Mouse (Mus musculus) cerebellum, postnatal 10 days (tissue): ENCODE data around the gene Prss45.
A peak's percentile ranks its signal among the peaks of the same experiment; 100 is the strongest.

Source experiments
- DNase-seq, 2 experiments: peaks; one replicate each; pipeline ENCODE4 v3.0.0; 2021; ENCODE audit warnings: mixed read lengths in 2 of 2

Gene Prss45

DNA sequence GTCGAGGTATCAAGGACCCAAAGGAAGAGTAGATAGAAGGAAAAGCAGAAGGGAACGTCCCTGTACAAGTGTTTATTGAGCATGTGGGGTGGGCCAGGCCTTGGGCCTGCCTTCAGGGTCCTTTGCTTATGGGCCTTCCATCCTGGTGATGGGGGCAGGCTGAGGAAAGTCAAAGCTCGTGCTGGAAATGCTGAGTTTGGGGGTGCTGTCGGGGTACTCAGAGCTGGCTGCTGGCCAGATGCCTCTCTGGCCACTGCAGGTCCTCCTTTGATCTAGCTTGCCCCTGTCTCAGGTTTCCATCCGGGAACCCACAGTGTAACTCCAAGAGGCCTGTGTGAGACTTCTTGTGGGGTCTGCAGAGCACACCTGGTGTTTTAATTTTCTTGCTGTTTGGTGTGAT is 24.1 kb downstream of the Prss45 start:
- DNase-seq: peak in 1 of 2 experiments; percentile 1

DNA sequence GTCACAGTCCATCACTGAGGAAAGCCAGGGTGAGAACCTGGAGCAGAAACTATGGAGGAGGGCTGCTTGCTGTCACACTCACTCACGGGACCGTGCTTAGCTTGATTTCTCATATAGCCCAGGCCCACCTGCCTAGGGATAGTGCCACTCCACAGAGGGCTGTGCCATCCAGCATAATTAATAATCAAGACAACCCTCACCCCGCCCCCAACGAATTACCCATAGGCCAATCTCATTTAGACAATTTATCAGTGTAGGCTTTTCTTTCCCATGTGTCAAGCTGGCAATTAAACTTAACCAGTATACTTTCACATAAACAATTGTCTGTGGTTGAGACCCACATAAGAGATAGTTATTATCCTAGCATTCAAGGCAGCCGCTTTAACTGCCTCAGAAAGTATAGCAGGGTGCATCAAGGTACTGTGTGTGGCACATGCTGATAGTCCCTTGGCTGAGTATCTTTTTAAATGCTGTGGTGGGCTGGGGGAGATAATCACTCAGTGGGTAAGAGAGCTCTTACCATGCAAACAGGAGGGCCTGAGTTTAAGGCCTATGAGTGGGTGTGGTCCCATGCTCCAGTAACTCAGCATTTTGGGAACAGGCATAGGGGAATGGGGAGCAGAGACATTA is 24.7 kb downstream of the Prss45 start:
- peak in 1 of 2 experiments; percentile 1 for DNase-seq

DNA sequence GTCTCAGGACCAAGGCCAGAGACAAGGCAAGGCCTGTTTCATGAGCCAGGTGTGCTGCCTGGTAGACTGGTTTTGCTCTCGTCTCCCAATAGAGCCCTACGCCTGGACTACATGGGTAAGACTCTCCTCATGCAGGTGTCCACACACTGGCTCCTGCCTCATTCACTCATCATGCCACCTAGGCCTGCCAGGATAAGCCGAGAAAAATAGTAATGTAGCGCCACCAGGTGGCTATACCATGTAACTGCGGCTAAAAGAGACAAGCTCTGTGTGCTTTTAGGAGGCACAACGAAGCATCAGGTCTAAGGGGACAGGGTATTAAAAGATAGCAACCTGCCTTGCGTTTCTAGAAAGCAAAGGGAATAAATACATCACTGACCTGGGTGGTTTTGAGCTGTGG is 36.6 kb downstream of the Prss45 start:
- peak; percentile 74 to 80 for DNase-seq

DNA sequence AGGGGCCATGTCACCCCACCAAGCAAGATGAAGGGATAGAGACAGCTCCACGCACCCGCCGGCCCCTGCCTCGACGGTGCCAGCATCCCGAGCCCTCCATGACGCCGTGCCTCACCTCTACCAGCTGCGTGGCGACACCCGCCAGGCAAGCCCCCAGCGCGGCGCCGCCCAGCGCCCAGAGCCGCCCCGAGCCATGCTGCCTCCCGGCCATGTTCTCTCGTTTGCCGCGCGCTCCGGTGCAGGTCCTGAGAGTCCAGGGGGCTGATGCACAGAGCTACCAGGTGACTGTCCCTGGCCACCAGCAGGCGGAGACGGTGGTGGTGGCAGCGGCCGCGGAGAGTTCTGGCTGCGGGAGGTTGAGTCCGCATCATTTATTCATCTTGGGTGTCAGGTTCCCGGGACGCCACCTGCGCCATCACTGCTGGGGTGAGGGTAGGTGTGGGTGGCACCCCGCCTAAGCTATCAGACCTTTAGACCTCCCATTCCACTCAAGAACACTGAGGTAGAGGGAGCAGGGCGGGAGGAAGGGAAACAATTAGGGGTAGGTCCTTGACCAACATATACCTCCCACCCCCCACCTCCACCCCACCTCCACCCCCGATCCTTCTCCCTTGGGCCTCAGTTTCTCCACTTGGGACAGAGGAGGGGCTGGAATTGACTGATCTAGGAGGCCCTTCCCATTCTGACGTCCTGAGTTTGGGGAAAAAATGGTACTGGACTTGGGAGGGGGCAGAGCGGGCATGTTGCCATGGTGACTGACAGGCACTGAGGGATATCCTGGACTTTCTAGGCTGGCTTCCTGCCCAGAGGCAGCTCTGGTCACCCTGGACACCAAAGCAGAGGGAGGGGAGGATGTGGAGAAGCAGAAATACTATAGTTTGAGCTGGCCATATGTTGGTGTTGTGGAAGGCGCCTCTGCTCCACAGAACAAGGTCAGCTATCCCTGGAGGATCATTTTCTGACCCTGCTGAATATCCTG is 39.6 kb downstream of the Prss45 start:
- peak; percentile 77 to 80 for DNase-seq

DNA sequence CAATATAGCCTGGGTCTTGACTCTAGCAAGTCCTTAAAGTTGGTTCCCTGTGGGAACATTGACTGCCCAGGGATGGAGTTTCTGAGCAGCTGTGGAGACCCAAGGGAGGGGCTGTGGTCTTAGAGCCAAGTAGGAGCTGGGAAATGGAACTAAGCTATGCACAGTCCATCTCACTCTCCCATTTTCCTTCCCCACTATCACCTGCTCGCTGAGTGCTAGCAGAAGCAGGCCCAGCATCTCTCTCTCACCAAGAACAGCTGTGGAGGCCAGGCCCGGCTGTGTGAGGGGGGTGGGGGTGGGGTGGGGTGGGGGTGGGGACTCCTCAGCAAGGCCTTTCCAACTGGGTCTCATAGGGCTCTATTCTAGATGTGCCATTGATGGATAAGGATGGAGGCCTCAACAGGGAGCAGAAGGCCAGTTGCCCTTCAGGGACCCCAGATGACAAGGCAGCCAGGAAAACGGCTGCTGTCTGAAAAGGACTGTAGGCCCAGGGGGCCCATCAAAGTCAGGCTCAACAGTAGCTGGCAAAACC is 40.3 kb downstream of the Prss45 start:
- DNase-seq: no peak

DNA sequence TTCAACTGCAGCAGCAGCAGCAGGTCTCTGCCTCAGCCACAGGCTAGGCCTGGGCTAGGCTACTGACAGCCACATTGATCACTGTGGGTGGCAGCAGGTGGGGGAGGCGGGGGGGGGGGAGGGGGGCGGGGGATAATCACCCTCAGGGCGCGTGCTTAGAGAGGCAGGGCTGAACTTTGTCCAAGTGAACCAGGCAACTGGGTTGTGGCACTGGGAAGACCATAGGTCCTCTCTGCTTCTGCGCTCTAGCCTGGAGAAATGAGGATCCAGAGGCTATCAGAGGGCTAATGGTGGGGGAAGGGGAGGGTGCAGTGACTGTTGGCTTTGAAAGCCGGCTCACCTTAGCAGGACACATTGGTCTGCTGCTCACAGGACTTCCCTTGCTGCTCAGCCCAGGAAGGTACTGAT is 40.9 kb downstream of the Prss45 start:
- no peak for DNase-seq

DNA sequence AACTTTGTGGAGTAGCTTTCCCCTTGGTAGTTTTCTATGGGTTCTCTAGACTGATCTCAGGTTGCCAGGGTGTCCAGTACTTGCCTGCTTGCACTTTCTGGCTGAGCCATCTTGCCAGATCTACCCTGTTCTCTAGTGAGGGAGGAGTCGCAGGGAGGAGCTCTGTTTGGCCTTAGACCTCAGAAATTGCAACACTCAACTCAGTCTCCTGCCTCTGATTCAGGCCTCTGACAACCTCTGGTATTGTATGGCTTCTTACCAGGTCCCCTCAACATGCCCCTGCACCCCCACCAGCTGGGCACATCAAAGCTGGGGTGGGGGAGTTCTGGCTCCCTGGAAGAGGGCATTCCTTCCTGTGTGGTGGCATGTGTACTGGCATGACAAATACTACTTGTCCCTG is 43.0 kb downstream of the Prss45 start:
- DNase-seq: no peak

DNA sequence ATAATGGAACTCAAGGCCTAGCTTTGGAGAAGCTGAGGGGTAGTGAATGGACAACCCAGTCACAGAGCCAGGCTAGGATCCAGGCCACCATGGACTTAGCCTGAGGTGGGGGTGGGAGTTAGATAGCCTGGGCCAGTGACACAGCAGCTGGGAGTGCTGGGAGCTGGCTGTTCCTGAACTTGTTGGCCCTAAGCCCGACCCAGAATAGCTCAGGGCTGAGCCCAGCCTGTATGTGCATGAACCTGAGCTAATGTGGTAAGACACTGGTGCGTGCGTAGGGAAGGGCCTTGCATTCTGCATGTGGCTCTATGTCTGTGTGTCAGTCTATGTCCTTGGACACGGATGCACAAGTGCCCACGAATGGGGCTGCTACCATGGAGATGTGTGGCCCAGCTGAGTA is 43.5 kb downstream of the Prss45 start:
- DNase-seq: peak; percentile 93 to 94

DNA sequence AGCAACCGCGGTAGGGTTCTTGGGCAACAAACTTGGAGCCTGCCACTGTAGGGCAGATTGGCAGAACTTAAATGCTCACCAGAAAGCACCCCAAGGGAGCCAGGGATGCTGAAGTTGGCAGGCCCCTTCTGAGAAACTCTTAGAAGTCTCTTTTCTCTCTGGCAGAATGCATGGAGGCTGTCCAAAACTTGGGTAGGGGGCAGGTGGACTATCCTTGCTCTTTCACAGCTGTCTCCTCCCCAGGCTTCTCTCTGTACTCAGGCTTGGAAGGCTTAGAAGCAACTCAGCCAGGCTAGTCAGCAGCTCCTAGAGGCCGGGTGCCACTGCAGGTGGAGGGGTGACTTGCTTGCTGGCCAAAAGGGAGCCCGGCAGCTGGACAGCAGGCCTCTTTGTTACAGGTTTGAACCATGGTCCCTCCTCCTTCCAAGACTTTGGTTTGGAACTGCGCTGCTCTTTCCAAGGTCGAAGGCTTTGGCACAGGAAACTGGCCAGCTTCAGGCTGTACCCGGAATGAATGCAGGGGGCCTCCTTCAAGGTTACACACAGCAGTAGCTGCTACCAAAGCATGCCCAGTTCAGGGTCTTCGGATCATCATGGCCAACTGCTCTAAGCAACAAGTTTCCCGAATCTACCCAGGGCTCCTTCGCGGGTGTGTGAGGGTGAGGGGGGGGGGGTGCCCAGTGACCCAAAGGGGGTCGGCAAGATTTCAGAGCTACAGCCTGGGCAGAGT is 45.0 kb downstream of the Prss45 start, which contains the start of gene Als2cl:
Als2cl (plus strand) TSS at position 680 of the 730 bp plus-strand sequence.
- peak; percentile 63 to 81 for DNase-seq

DNA sequence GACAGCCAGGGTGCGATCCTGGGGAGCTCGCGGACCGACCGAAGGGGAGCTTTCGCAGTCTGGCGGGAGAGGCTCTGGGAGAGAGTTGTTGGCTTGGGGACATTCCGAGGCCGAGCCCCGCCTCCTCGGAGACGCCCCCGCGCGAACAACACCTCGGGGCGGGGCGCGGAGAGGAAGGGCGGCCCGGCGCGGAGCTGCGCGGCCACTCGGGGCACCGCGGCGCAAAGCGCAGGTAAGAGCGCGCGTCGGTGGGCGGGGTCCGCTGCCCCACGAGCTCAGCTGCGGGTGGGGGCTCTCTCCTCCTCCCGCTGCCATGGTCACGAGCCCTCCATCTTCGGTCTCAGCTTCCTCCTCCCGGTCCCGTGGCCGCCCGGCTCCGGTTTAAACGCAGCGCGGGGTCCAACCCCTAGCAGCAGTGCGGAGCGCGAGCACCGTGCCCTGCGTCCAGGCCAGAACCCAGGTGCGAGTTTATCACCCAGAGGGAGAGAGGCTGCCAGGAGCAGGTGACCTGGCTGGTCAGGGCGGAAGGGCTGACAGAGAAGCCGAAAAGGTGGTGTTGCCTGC is 45.7 kb downstream of the Prss45 start, which contains the start of gene Tmie:
Tmie (minus strand) TSS at position 116 of the 564 bp plus-strand sequence.
- DNase-seq: peak; percentile 58 to 66

DNA sequence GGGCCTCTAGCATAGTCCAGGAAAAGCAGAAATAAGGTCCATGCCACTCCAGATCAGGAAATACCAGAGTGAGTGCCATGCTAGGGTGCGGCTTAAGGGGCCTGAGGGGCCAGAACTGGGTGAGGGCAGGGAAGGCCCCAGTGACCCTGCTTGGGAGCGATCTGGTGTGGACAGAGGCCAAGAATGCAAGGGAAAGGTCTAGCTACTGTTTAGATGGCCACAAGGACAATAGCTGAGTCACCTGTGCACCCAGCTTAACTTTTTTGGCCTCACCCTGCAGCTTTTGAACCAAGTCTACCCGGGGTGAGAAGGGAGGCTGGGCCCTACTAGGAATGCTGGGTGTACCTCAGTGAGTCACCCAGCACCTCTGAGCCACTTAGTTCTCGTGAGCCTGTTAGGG is 46.4 kb downstream of the Prss45 start:
- DNase-seq: no peak

DNA sequence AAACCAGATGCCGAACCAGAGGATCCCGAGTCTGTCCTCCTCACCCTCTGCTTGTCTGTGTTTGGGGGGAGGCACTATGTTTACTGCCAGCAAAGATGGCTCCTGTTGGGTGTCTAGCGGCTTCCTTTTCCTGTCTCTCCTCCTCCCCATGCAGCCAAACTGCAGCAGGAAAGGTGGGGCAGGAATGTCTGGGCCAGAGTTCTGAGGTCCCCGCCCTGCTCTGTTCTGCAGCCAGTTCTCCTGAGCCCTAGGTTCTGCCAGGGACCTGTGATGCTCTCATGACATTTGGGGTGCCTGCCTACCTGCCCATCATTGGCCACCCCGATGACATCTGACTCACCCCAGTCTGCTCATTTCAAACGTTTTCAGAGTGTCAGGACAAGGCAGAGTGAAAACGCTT is 47.6 kb downstream of the Prss45 start:
- no peak for DNase-seq

DNA sequence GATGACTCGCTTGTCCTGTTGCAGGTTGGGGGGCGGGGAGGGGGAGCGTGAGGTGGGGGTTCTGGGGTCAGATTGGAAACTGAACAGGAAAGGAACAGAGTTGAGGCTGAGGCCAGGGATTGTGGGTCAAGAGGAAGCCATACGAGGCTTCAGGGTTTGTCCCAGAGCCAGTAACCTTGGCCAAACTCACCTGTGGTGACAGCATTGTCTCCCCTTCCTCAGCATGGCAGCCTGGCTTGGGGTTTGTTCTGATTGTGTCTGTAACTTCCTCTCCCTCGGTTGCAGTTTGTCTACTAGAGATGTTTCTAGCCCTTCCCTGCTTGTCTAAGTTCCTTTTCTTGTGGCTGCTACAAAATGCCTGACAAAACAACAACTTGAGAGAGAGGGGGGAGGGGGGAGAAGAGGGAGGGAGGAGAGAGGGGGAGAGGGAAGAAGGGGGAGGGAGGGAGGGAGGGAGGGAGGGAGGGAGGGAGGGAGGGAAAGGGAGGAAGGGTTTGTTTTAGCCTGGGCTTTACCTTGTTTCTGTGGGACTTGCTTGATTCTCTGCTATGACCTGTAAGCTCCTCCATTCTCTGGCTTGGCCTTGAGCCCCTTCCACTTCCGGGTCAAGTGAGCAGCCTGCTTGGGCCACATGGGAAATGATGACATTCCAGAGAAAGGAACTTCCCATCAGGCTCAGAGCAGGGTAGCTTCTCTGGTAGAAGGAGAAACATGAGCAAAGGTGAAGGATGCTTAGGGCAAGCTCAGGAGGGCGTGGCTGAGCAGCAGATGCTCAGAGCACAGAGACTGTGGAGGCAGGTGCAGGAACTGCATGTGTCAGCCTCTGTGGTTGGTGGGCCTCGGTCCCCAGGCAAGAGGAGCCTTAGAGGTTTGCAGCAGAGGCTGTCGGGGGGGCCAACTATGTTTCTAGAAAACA is 53.3 kb downstream of the Prss45 start:
- DNase-seq: no peak

DNA sequence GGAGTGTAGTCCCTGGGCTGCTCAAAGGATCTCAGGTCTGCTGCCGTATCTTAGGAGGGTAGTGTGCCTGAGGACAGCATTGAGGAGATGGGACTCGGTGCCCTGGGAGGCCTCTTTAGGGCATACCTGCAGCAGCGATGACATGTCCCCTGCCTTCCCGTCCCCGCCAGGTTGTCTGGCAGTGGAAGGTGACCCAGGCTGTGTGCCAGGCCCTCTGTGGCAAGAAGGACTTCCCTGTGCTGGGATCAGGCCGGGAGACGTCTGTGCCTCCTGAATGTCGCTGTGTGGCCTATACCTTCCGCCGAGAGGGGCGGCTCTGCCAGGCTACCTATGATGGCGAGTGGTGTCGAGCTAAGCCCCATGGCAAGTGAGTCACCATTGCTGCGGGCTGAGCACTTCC is 54.5 kb downstream of the Prss45 start:
- DNase-seq: no peak

DNA sequence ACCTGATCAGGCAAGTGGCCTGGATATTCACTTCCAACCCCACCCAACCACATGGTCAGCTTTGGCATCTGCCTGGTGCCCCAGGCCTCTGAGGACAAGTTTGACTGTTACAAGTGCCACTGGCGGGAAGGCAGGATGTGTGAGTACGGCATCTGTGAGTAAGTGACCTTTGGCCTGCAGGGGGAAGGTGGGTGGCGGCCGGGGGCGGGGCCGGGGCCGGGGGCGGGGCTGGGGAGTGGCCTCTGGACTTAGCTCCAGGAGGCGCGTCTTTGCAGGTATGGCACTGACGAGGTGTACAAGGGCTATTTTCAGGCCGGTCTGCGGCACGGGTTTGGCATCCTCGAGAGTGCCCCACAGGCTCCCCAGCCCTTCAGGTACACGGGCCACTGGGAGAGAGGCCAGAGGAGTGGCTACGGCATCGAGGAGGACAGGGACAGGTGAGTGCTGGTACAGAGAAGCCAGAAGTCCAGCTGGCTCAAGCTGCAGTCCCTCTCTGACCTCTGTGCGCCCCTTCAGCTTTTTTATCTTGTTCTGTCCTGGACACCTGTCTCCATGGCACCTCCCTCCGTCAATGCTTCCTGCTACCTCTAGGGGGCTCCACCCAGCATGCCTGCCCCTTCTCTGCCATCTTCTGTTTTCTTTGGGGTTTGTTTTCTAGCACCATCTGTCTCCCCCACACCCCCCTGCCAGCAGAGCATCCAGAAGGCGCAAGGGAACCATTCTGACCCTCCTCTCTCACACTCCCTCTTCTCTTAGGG is 55.8 kb downstream of the Prss45 start:
- peak in 1 of 2 experiments; percentile 33 for DNase-seq
